8 mouse cellular contexts compared by ENCODE assay signal in the genomic region with DNA sequence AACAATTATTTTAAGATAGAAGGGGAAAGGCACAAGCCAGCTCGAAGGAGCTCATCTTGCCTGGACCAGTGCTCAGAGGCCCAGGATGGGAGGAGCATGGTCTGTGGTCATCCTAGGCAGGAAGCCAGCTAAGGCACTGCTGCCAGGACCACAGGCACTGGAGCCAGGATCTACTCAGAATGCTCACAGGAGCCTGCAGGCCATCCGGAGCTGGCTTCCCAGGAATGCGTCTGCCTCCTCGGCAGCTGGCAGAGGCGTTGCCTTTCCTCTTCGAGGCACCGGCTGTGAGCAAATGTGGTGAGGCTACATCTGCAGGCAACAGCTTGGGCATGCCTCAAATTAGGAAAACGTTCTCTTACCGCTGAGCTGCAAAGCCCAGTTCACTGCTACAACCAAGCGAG. TPM values are rescaled to one million over a fixed set of nuclear protein-coding genes. Genes with fewer than 3 reads are reported as not detected.
DNase-seq lines count a peak whose midpoint lies in the region; ATAC-seq lines count a peak whose summit lies in the region.

No protein-coding gene starts in this region.

- 6% methylated on average over 10 of the region's 10 CpGs for WGBS in limb, embryonic 15.5 days

- no peaks in the 10 kb centered on the region for H3K9me3 ChIP-seq in limb, embryonic 15.5 days

- ATAC-seq in limb, embryonic 15.5 days (ENCODE audit: insufficient number of reproducible peaks, low FRiP score, low TSS enrichment, low read depth), result peak; percentile 88
- ATAC-seq in erythroblast, adult 5-6 weeks (replicated peaks; ENCODE audit: low FRiP score, poor library complexity, severe bottlenecking), result no peak

- H3K4me2 ChIP-seq in limb, embryonic 15.5 days, result peak overlapping the region; percentile 33

- peak overlapping the region; percentile 75 for H3K27ac ChIP-seq in limb, embryonic 15.5 days

- DNase-seq in thymus, postnatal 4 days, result peak; percentile 5
- DNase-seq in thymus, adult 18-20 months, result no peak
- peak; percentile 95 to 96 for DNase-seq in cerebellum, postnatal 10 days
- DNase-seq in gastrocnemius, postnatal 14 days, result peak; percentile 85
- DNase-seq in kidney, postnatal 10 days, result peak; percentile 72
- DNase-seq in right cerebral cortex, postnatal 4 days, result peak; percentile 44

- no peak overlapping the region for H3K4me3 ChIP-seq in limb, embryonic 15.5 days

- no peaks in the 10 kb centered on the region for H3K27me3 ChIP-seq in limb, embryonic 15.5 days

- H3K36me3 ChIP-seq in limb, embryonic 15.5 days, result no peaks in the 10 kb centered on the region

- H3K9ac ChIP-seq in limb, embryonic 15.5 days, result no peak overlapping the region

- peaks cover 15% of the 10 kb centered on the region for H3K4me1 ChIP-seq in limb, embryonic 15.5 days

- intact Hi-C loops in gastrocnemius, postnatal 14 days (cut with DNase I; ENCODE audit: low total_unique reads), result no loop called here

RNA-seq across cellular contexts. Expression of gene Hs6st1, which starts 37.8 kb away (rescaled TPM):
- total RNA-seq in gastrocnemius, postnatal 14 days (2021), result 10 to 100 TPM; 17.8 to 23.1 TPM
- polyA plus RNA-seq in limb, embryonic 15.5 days (2015; fragmentation: Nextera tagmentation; extraction: Ambion mirVana), result 6.5 and 8.1 TPM in 2 replicates
- 82.8 and 141 TPM in 2 replicates for total RNA-seq in erythroblast, adult 5-6 weeks (2015; ENCODE audit: low replicate concordance)
- 123 and 134 TPM in 2 replicates for total RNA-seq in erythroblast, adult 5-6 weeks (2017; ENCODE audit: low replicate concordance)

Comparison
In these comparisons a context has a peak if more than half of its experiments do, and no peak if none do; other contexts are left out.
1. DNase-seq: peak in thymus, postnatal 4 days (single experiment), cerebellum, postnatal 10 days (2 of 2), gastrocnemius, postnatal 14 days (single experiment), kidney, postnatal 10 days (single experiment) and right cerebral cortex, postnatal 4 days (single experiment); none in thymus, adult 18-20 months (0 of 2).